Mouse (Mus musculus): ENCODE measurements at regions not wholly inside any gene's neighbourhood (a gene's known extent, or its start where the extent isn't known, plus 50 kb on each side); places are given as distances from the start of the nearest gene placed in this dataset.

GRCm38 (mm10) chr6:35805738-35806137, 266.1 kb upstream of the Mtpn start:
- Histone ChIP-seq H3K36me3 (no peaks in the 10 kb centered on the region), H3K27ac (no peak overlapping the region), H3K27me3 (no peaks in the 10 kb centered on the region), H3K4me1 (peaks cover 12% of the 10 kb centered on the region), H3K4me3 (no peak overlapping the region), H3K4me2 (replicated peaks) (no peak overlapping the region), H3K9ac (no peak overlapping the region), H3K9me3 (no peaks in the 10 kb centered on the region)
- WGBS, result 78% methylated on average over 2 of the region's 2 CpGs
- no peak for ATAC-seq (ENCODE audit: low FRiP score, low read depth)

GRCm38 (mm10) chr6:35804041-35804440, 264.4 kb upstream of the Mtpn start:
- H3K4me2 ChIP-seq (replicated peaks), result no peak overlapping the region
- 27% methylated on average over 3 of the region's 3 CpGs for WGBS
- ATAC-seq (ENCODE audit: low FRiP score, low read depth), result peak; percentile 44; the same call in 1 of the 2 replicates
- H3K4me1 ChIP-seq, result peaks cover 12% of the 10 kb centered on the region
- H3K4me3 ChIP-seq, result no peak overlapping the region
- no peaks in the 10 kb centered on the region for H3K36me3 ChIP-seq
- no peaks in the 10 kb centered on the region for H3K9me3 ChIP-seq
- 0 out of 2 replicates have a peak overlapping the region, but pooled peaks have one; percentile 8 for H3K9ac ChIP-seq
- peak overlapping the region; percentile 28; the same call in 1 of the 2 replicates for H3K27ac ChIP-seq
- no peaks in the 10 kb centered on the region for H3K27me3 ChIP-seq

DNA sequence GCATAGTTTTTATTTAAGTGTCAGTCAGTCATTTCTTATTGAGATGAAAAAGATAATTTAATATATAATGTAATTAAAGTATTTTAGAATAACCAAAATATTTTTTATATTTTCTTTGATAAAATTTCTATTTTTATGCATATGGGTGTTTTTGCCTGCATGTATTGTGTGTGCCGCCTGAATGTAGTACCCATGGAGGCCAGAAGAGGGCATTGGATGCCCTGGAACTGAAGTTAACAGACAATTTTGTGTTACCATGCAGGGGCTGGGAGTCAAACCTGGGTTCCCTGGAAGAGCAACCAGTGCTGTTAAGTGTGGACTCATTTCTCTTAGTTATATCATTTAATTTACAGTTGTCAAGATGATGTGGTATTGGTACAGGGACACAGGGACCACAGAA, 240.0 kb upstream of the Mtpn start:
- Histone ChIP-seq H3K9me3 (no peaks in the 10 kb centered on the region), H3K4me2 (replicated peaks) (no peak overlapping the region), H3K36me3 (no peaks in the 10 kb centered on the region), H3K27ac (no peak overlapping the region), H3K4me1 (no peaks in the 10 kb centered on the region), H3K9ac (no peak overlapping the region), H3K4me3 (no peak overlapping the region), H3K27me3 (no peaks in the 10 kb centered on the region)
- WGBS, result 86% methylated on average over 1 of the region's 1 CpGs
- no peak for ATAC-seq (ENCODE audit: low FRiP score, low read depth)

- no peaks in the 10 kb centered on the region for H3K36me3 ChIP-seq
- no peak overlapping the region for H3K4me2 ChIP-seq (replicated peaks)
- no peak overlapping the region for H3K4me3 ChIP-seq
- no peak overlapping the region for H3K9ac ChIP-seq
- ATAC-seq (ENCODE audit: low FRiP score, low read depth), result no peak
- H3K4me1 ChIP-seq, result no peaks in the 10 kb centered on the region
- no peaks in the 10 kb centered on the region for H3K9me3 ChIP-seq
- no peak overlapping the region for H3K27ac ChIP-seq
- H3K27me3 ChIP-seq, result no peaks in the 10 kb centered on the region
- WGBS, result 84% methylated on average over 3 of the region's 3 CpGs
Observed at GRCm38 (mm10) chr6:35770907-35771306, 231.2 kb upstream of the Mtpn start.

GRCm38 (mm10) chr6:35759606-35760246, 220.0 kb upstream of the Mtpn start:
- Histone ChIP-seq H3K27ac (no peak overlapping the region), H3K36me3 (no peaks in the 10 kb centered on the region), H3K9me3 (no peaks in the 10 kb centered on the region), H3K4me1 (peaks cover 4% of the 10 kb centered on the region; the same call in 1 of the 2 replicates), H3K9ac (no peak overlapping the region), H3K4me2 (replicated peaks) (no peak overlapping the region), H3K27me3 (no peaks in the 10 kb centered on the region), H3K4me3 (no peak overlapping the region)
- WGBS, result 39% methylated on average over 3 of the region's 3 CpGs
- no peak for ATAC-seq (ENCODE audit: low FRiP score, low read depth)

DNA sequence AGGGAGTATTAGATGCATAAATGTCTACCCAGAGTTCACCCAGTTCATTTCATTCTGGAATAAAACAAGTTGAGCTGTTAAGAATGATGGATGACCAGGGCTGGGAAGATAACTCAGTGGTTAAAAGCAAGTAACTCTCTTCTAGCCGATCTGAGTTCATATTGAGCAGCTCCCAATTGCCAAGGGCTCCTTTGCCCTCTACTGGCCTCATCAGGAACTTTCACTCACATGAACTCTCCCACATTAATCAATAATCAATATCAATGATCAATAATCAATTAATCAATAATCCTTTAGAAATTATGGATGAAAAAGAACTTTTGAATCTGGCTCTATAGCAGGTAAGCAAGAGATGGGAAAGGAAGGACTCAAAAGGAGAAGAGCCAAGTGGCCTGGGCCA, 206.3 kb upstream of the Mtpn start:
- Histone ChIP-seq H3K4me2 (replicated peaks) (no peak overlapping the region), H3K9ac (no peak overlapping the region), H3K27me3 (no peaks in the 10 kb centered on the region), H3K9me3 (no peaks in the 10 kb centered on the region), H3K4me3 (no peak overlapping the region), H3K4me1 (no peaks in the 10 kb centered on the region), H3K27ac (no peak overlapping the region), H3K36me3 (no peaks in the 10 kb centered on the region)
- ATAC-seq (ENCODE audit: low FRiP score, low read depth), result no peak
- 36% methylated on average over 1 of the region's 1 CpGs for WGBS

GRCm38 (mm10) chr6:35705587-35705986, 165.9 kb upstream of the Mtpn start:
- Histone ChIP-seq H3K9ac (no peak overlapping the region), H3K27me3 (no peaks in the 10 kb centered on the region), H3K36me3 (no peaks in the 10 kb centered on the region), H3K9me3 (no peaks in the 10 kb centered on the region), H3K4me3 (no peak overlapping the region), H3K4me1 (no peaks in the 10 kb centered on the region), H3K27ac (no peak overlapping the region), H3K4me2 (replicated peaks) (no peak overlapping the region)
- ATAC-seq (ENCODE audit: low FRiP score, low read depth), result no peak
- 52% methylated on average over 3 of the region's 3 CpGs for WGBS

GRCm38 (mm10) chr6:35667062-35667461, 127.4 kb upstream of the Mtpn start:
- H3K27ac ChIP-seq, result no peak overlapping the region
- H3K4me3 ChIP-seq, result no peak overlapping the region
- no peak for ATAC-seq (ENCODE audit: low FRiP score, low read depth)
- no peaks in the 10 kb centered on the region for H3K9me3 ChIP-seq
- 82% methylated on average over 2 of the region's 2 CpGs for whole genome bisulfite sequencing
- no peak overlapping the region for H3K4me2 ChIP-seq (replicated peaks)
- no peaks in the 10 kb centered on the region for H3K36me3 ChIP-seq
- H3K9ac ChIP-seq, result no peak overlapping the region
- H3K4me1 ChIP-seq, result no peaks in the 10 kb centered on the region
- H3K27me3 ChIP-seq, result no peaks in the 10 kb centered on the region

DNA sequence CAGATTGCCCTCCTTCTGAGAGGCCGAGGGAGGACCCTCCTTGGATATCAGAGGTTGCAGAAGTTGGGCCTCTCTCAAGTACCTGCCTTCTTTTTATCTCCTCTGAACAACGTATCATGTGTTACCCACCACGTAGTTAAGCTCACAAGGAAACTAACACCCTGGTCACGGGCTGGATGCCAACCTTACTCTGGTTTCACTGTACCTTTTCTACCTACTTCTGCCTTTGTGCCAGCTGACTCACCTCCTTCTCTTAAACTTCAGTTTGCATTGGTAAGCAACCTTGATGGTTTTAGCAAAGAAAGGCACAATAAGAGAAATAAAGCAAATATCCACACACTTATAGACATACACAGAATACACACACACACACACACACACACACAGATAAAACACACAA, 111.7 kb upstream of the Mtpn start:
- Histone ChIP-seq H3K9me3 (no peaks in the 10 kb centered on the region), H3K4me2 (replicated peaks) (no peak overlapping the region), H3K4me1 (no peaks in the 10 kb centered on the region), H3K27me3 (no peaks in the 10 kb centered on the region), H3K4me3 (no peak overlapping the region), H3K9ac (no peak overlapping the region), H3K36me3 (no peaks in the 10 kb centered on the region), H3K27ac (no peak overlapping the region)
- WGBS, result 68% methylated on average over 4 of the region's 4 CpGs
- ATAC-seq (ENCODE audit: low FRiP score, low read depth), result no peak

GRCm38 (mm10) chr6:35645210-35645609, 105.5 kb upstream of the Mtpn start:
- WGBS, result 86% methylated on average over 7 of the region's 7 CpGs
- no peak overlapping the region for H3K4me3 ChIP-seq
- no peaks in the 10 kb centered on the region for H3K4me1 ChIP-seq
- no peak overlapping the region for H3K9ac ChIP-seq
- ATAC-seq (ENCODE audit: low FRiP score, low read depth), result no peak
- H3K9me3 ChIP-seq, result no peaks in the 10 kb centered on the region
- H3K4me2 ChIP-seq (replicated peaks), result no peak overlapping the region
- H3K36me3 ChIP-seq, result no peaks in the 10 kb centered on the region
- H3K27me3 ChIP-seq, result no peaks in the 10 kb centered on the region
- H3K27ac ChIP-seq, result no peak overlapping the region

GRCm38 (mm10) chr6:35640672-35641071, 101.0 kb upstream of the Mtpn start:
- H3K27me3 ChIP-seq, result no peaks in the 10 kb centered on the region
- H3K27ac ChIP-seq, result no peak overlapping the region
- H3K36me3 ChIP-seq, result no peaks in the 10 kb centered on the region
- H3K9me3 ChIP-seq, result no peaks in the 10 kb centered on the region
- H3K4me3 ChIP-seq, result no peak overlapping the region
- no peak for ATAC-seq (ENCODE audit: low FRiP score, low read depth)
- no peak overlapping the region for H3K4me2 ChIP-seq (replicated peaks)
- H3K9ac ChIP-seq, result no peak overlapping the region
- H3K4me1 ChIP-seq, result no peaks in the 10 kb centered on the region

DNA sequence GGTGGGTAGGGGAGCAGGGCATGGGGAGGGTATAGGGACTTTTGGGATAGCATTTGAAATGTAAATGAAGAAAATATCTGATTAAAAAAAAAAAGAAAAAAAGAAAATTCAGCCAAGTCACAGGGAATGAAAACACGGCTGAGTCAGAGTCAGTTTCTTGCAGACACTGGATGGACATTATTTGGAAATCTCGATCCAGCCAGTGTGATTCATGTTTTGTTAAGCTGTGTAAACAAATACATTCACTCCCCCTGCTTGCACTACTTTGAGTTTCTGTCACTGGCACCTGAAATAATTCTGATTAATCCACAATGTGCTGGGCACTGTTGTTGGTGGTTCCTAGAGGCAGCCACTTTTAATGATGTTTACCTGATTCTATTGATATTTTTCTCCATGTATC, 68.6 kb upstream of the Mtpn start:
- Histone ChIP-seq H3K9me3 (peaks cover 7% of the 10 kb centered on the region; the same call in 1 of the 2 replicates), H3K4me1 (no peaks in the 10 kb centered on the region), H3K4me2 (replicated peaks) (no peak overlapping the region), H3K27me3 (no peaks in the 10 kb centered on the region), H3K9ac (no peak overlapping the region), H3K36me3 (no peaks in the 10 kb centered on the region), H3K4me3 (no peak overlapping the region), H3K27ac (no peak overlapping the region)
- ATAC-seq (ENCODE audit: low FRiP score, low read depth), result no peak
- WGBS, result 79% methylated on average over 2 of the region's 2 CpGs

DNA sequence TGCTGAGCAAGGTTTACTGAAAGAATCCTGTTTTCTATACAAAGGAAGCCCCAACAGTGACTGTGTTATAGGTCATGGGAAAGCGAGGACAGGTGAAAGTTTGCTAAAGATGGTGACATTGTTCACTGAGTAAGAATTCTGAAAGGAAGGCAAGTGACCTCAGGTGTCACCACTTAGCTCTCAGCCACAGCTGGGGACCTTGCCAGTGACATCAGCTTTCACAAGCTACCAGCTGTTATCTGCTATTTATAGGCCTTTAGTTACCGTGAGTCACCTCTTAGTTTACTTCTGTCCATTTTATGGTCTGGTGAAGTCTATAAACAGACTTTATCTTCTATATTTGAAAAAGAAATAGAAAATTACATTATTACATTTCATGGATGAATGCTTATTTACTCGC, 65.4 kb upstream of the Mtpn start:
- Histone ChIP-seq H3K36me3 (no peaks in the 10 kb centered on the region), H3K4me3 (no peak overlapping the region), H3K4me1 (no peaks in the 10 kb centered on the region), H3K27me3 (no peaks in the 10 kb centered on the region), H3K27ac (no peak overlapping the region), H3K9ac (no peak overlapping the region), H3K9me3 (peaks cover 7% of the 10 kb centered on the region; the same call in 1 of the 2 replicates), H3K4me2 (replicated peaks) (no peak overlapping the region)
- no peak for ATAC-seq (ENCODE audit: low FRiP score, low read depth)
- WGBS, result 68% methylated on average over 3 of the region's 3 CpGs

Measured in limb, embryonic 13.5 days (tissue).